In the genomic region with DNA sequence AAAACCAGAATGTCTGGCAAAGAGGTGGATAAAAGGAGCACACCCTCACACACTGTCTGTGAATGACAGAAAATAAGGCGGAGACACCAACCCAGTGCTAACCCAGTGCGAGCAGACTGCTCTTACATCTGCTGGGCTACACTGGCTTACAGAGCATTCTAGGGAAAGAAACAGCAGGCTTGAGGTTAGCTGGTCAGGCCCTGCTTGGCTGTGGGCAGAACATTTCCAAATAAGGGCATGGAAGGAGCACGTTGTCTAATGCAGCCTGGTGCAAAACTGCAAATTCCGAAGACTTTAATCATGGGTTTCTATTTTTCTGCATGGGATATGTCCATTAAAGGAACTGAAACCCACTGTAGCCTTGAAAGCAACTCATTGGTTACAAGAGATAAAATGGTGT, we compare ENCODE assay signal across 20 mouse cellular contexts.
"Had no signal": no experiment of that assay in that cellular context is flagged by ENCODE, and none has a peak within 500 bp of the region (broad histone marks: within the 10 kb centered on the region; RNA-seq: fewer than 3 reads in every experiment).

No protein-coding gene starts in this region.

- H3K4me2 ChIP-seq: lung, embryonic 15.5 days; midbrain, embryonic 11.5 days; midbrain, embryonic 13.5 days; midbrain, embryonic 15.5 days; neural tube, embryonic 12.5 days had no signal

- DNase-seq: liver, postnatal 0 days; lung, adult 2 months; lung, postnatal 14 days; lung, postnatal 36 days; retina, postnatal 1 day; right cerebral cortex, adult 18-20 months; right cerebral cortex, postnatal 25 days; right cerebral cortex, postnatal 4 days; spleen, adult 18-20 months; thymus, adult 18-20 months; thymus, postnatal 14 days; thymus, postnatal 36 days had no signal

- H3K4me3 ChIP-seq: lung, embryonic 15.5 days; megakaryocyte, embryonic 14.5 days; midbrain, embryonic 13.5 days; midbrain, embryonic 15.5 days; neural tube, embryonic 12.5 days had no signal

- H3K36me3 ChIP-seq: lung, embryonic 15.5 days; midbrain, embryonic 13.5 days; midbrain, embryonic 15.5 days; neural tube, embryonic 12.5 days had no signal

- ATAC-seq: liver, postnatal 0 days; lung, postnatal 0 days; midbrain, embryonic 13.5 days; midbrain, embryonic 15.5 days had no signal

- H3K9ac ChIP-seq: liver, postnatal 0 days; lung, embryonic 15.5 days; midbrain, embryonic 13.5 days; midbrain, embryonic 15.5 days; neural tube, embryonic 12.5 days had no signal

- H3K27ac ChIP-seq: lung, embryonic 15.5 days; macrophage; midbrain, embryonic 13.5 days; midbrain, embryonic 15.5 days; neural tube, embryonic 12.5 days had no signal

- H3K27me3 ChIP-seq: lung, embryonic 15.5 days; midbrain, embryonic 15.5 days; neural tube, embryonic 12.5 days had no signal

- H3K9me3 ChIP-seq: lung, embryonic 15.5 days; midbrain, embryonic 13.5 days; midbrain, embryonic 15.5 days; neural tube, embryonic 12.5 days had no signal
